Comparison of ENCODE assay signal across 25 mouse cellular contexts in the genomic region with DNA sequence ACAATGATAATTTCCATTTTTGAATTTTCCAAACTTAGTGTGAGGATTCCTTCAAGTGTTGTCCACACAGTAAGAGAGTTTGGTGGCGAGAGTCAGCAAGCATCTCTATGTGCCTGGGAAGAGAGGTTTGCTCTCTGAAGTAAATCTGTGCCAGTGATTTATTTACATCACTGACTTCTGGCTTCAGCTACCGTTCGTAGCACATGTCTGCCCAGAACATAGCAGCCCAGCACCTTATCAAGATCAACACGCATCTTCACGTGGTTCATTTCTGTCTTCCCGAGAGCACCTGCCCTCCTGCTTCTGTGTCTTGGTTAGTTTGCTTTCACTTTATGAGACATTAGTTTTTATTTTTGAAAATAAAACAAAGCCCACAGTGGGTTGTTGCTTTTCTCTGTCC. TPM values are rescaled to one million over a fixed set of nuclear protein-coding genes. Genes with fewer than 3 reads are reported as not detected.
DNase-seq lines count a peak whose midpoint lies in the region; ATAC-seq lines count a peak whose summit lies in the region.
"Had no signal": no experiment of that assay in that cellular context is flagged by ENCODE, and none has a peak within 500 bp of the region (broad histone marks: within the 10 kb centered on the region; RNA-seq: fewer than 3 reads in every experiment).

No protein-coding gene starts in this region.

- no peak for ATAC-seq in heart, embryonic 11.5 days (replicated peaks; ENCODE audit: insufficient number of reproducible peaks, low FRiP score, low TSS enrichment)
- ATAC-seq: forebrain, embryonic 16.5 days; intestine, embryonic 16.5 days had no signal

- no peaks in the 10 kb centered on the region for H3K9me3 ChIP-seq in heart, embryonic 11.5 days (replicated peaks; ENCODE audit: control insufficient read depth, low read length)
- H3K9me3 ChIP-seq: embryonic facial prominence, embryonic 12.5 days; heart, embryonic 15.5 days; limb, embryonic 13.5 days had no signal

- H3K4me2 ChIP-seq in heart, embryonic 11.5 days, result no peak overlapping the region
- H3K4me2 ChIP-seq: embryonic facial prominence, embryonic 12.5 days; heart, embryonic 15.5 days; hindbrain, embryonic 12.5 days; limb, embryonic 13.5 days; liver, embryonic 11.5 days; midbrain, embryonic 12.5 days had no signal

- no peaks in the 10 kb centered on the region for H3K27me3 ChIP-seq in heart, embryonic 11.5 days (ENCODE audit: control insufficient read depth, insufficient read depth, low read length)
- H3K27me3 ChIP-seq: embryonic facial prominence, embryonic 12.5 days; heart, embryonic 15.5 days; hindbrain, embryonic 12.5 days; limb, embryonic 13.5 days; megakaryocyte, embryonic 14.5 days; midbrain, embryonic 12.5 days had no signal

- H3K9ac ChIP-seq in heart, embryonic 11.5 days (ENCODE audit: low read depth, low read length), result no peak overlapping the region
- H3K9ac ChIP-seq: embryonic facial prominence, embryonic 12.5 days; heart, embryonic 15.5 days; hindbrain, embryonic 12.5 days; limb, embryonic 13.5 days; midbrain, embryonic 12.5 days had no signal

- WGBS in heart, embryonic 11.5 days (ENCODE audit: insufficient replicate concordance), result 72% methylated on average over 6 of the region's 6 CpGs

- H3K4me1 ChIP-seq in heart, embryonic 11.5 days (ENCODE audit: control insufficient read depth, insufficient read depth, low read length), result no peaks in the 10 kb centered on the region
- H3K4me1 ChIP-seq: embryonic facial prominence, embryonic 12.5 days; heart, embryonic 15.5 days; hindbrain, embryonic 12.5 days; limb, embryonic 13.5 days; megakaryocyte, embryonic 14.5 days; midbrain, embryonic 12.5 days had no signal

- H3K36me3 ChIP-seq in heart, embryonic 11.5 days (ENCODE audit: control insufficient read depth, insufficient read depth, low read length), result no peaks in the 10 kb centered on the region
- H3K36me3 ChIP-seq: embryonic facial prominence, embryonic 12.5 days; heart, embryonic 15.5 days; limb, embryonic 13.5 days had no signal

- peak; percentile 75 for DNase-seq in heart, adult 11 months
- DNase-seq in brain, adult 2 months (ENCODE audit: low read depth, low spot score), result peak; percentile 84
- DNase-seq in cerebellum, adult 18-20 months, result peak; percentile 49 to 61
- peak; percentile 57 to 74 for DNase-seq in cerebellum, postnatal 14 days
- DNase-seq in Muller cell, postnatal 12 days (ENCODE audit: inconsistent ontology term), result no peak
- DNase-seq: adrenal gland, postnatal 10 days; B cell, adult 2 months; embryo, embryonic 11 days; gastrocnemius, postnatal 10 days; kidney, adult 8-10 months; kidney, postnatal 10 days; lung, postnatal 4 days; retina, postnatal 1 day; right cerebral cortex, postnatal 14 days; thymus, postnatal 4 days had no signal

- no peak overlapping the region for H3K4me3 ChIP-seq in heart, embryonic 11.5 days (ENCODE audit: low read depth, low read length)
- H3K4me3 ChIP-seq: embryonic facial prominence, embryonic 12.5 days; heart, embryonic 15.5 days; hindbrain, embryonic 12.5 days; limb, embryonic 13.5 days; megakaryocyte, embryonic 14.5 days; midbrain, embryonic 12.5 days had no signal

- H3K27ac ChIP-seq in heart, embryonic 11.5 days (ENCODE audit: low read depth, low read length), result no peak overlapping the region
- H3K27ac ChIP-seq: embryonic facial prominence, embryonic 12.5 days; heart, embryonic 15.5 days; hindbrain, embryonic 12.5 days; limb, embryonic 13.5 days; midbrain, embryonic 12.5 days had no signal

RNA-seq across cellular contexts. Expression of gene Ntrk2, which starts 47.3 kb away (rescaled TPM):
- polyA plus RNA-seq in heart, embryonic 11.5 days (2014; fragmentation: Nextera tagmentation; extraction: Ambion mirVana), result 3.1 and 4.7 TPM in 2 replicates
